Mouse (Mus musculus): ENCODE results near the gene Anxa4.

Anxa4 gene

GRCm38 (mm10) chr6:86752843-86753485, 40.4 kb downstream of the Anxa4 start:
- in situ Hi-C loops (cut with MboI) = loop anchor here (5.0 kb wide), 1 partner anchor 39 kb away; the partner anchor contains the start of gene Anxa4

- in situ Hi-C loops (cut with MboI) = loop anchor here (5.0 kb wide), 1 partner anchor 41 kb away; the partner anchor contains the start of gene Anxa4
Observed at GRCm38 (mm10) chr6:86750961-86751360, 42.4 kb downstream of the Anxa4 start.

- in situ Hi-C loops (cut with MboI) = loop anchor here (5.0 kb wide), 1 partner anchor 42 kb away; the partner anchor contains the start of gene Anxa4
Observed at GRCm38 (mm10) chr6:86749817-86750216, 43.6 kb downstream of the Anxa4 start.

- in situ Hi-C loops (cut with MboI) = no loop called here
Observed at GRCm38 (mm10) chr6:86747171-86747570, 46.2 kb downstream of the Anxa4 start.

- in situ Hi-C loops (cut with MboI) = no loop called here
Observed at GRCm38 (mm10) chr6:86740652-86741051, 52.7 kb downstream of the Anxa4 start.

- in situ Hi-C loops (cut with MboI) = no loop called here
Observed at GRCm38 (mm10) chr6:86736830-86737229, 56.6 kb downstream of the Anxa4 start.

- in situ Hi-C loops (cut with MboI) = no loop called here
Observed at GRCm38 (mm10) chr6:86736313-86736712, 57.1 kb downstream of the Anxa4 start.

- in situ Hi-C loops (cut with MboI) = no loop called here
Observed at GRCm38 (mm10) chr6:86733183-86733876, 60.1 kb downstream of the Anxa4 start, which contains the start of gene Gmcl1. Gmcl1 (minus strand) TSS chr6:86733383.

- in situ Hi-C loops (cut with MboI) = no loop called here
Observed at GRCm38 (mm10) chr6:86732276-86733173, 60.9 kb downstream of the Anxa4 start.

GRCm38 (mm10) chr6:86728711-86729110, 64.7 kb downstream of the Anxa4 start:
- in situ Hi-C loops (cut with MboI) = no loop called here

- in situ Hi-C loops (cut with MboI) = no loop called here
Observed at GRCm38 (mm10) chr6:86721977-86722376, 71.4 kb downstream of the Anxa4 start.

GRCm38 (mm10) chr6:86708072-86708774, 85.2 kb downstream of the Anxa4 start:
- in situ Hi-C loops (cut with MboI) = no loop called here

- in situ Hi-C loops (cut with MboI) = no loop called here
Observed at GRCm38 (mm10) chr6:86702577-86702976, 90.8 kb downstream of the Anxa4 start.

GRCm38 (mm10) chr6:86697903-86698302, 95.5 kb downstream of the Anxa4 start:
- in situ Hi-C loops (cut with MboI) = loop anchor here (25.0 kb wide), 1 partner anchor 261 kb away; the partner anchor contains the start of genes C87436 and Gm44790

- in situ Hi-C loops (cut with MboI) = loop anchor here (25.0 kb wide), 1 partner anchor 259 kb away; the partner anchor contains the start of genes C87436 and Gm44790
Observed at GRCm38 (mm10) chr6:86696213-86696612, 97.2 kb downstream of the Anxa4 start.

- in situ Hi-C loops (cut with MboI) = loop anchor here (25.0 kb wide), 1 partner anchor 257 kb away; the partner anchor contains the start of genes C87436 and Gm44790
Observed at GRCm38 (mm10) chr6:86694465-86694864, 98.9 kb downstream of the Anxa4 start.

- in situ Hi-C loops (cut with MboI) = loop anchor here (25.0 kb wide), 1 partner anchor 252 kb away; the partner anchor contains the start of genes C87436 and Gm44790
Observed at GRCm38 (mm10) chr6:86689671-86690070, 103.7 kb downstream of the Anxa4 start.

- in situ Hi-C loops (cut with MboI) = loop anchor here (25.0 kb wide), 1 partner anchor 250 kb away; the partner anchor contains the start of genes C87436 and Gm44790
Observed at GRCm38 (mm10) chr6:86686971-86687370, 106.4 kb downstream of the Anxa4 start.
